Mouse (Mus musculus): ENCODE measurements around the gene Kif6. TPM values are rescaled to one million over a fixed set of nuclear protein-coding genes. Genes with fewer than 3 reads are reported as not detected.

Kif6 gene
- polyA plus RNA-seq, 1 experiment from 2014 or later = 3.3 TPM

GRCm38 (mm10) chr17:49800157-49800556 is 185.2 kb downstream of the Kif6 start:
- H3K27me3 ChIP-seq = no peaks in the 10 kb centered on the region
- no peak overlapping the region for H3K4me3 ChIP-seq
- H3K36me3 ChIP-seq = no peaks in the 10 kb centered on the region
- H3K4me1 ChIP-seq (replicated peaks) = no peaks in the 10 kb centered on the region
- no peak overlapping the region for H3K4me2 ChIP-seq
- ATAC-seq (ENCODE audit: low read depth) = no peak
- H3K9me3 ChIP-seq = 0 out of 2 replicates have a peak, but pooled peaks cover 4% of the 10 kb centered on the region
- no peak overlapping the region for H3K27ac ChIP-seq (replicated peaks)
- H3K9ac ChIP-seq = no peak overlapping the region
- WGBS = 70% methylated on average over 2 of the region's 2 CpGs

DNA sequence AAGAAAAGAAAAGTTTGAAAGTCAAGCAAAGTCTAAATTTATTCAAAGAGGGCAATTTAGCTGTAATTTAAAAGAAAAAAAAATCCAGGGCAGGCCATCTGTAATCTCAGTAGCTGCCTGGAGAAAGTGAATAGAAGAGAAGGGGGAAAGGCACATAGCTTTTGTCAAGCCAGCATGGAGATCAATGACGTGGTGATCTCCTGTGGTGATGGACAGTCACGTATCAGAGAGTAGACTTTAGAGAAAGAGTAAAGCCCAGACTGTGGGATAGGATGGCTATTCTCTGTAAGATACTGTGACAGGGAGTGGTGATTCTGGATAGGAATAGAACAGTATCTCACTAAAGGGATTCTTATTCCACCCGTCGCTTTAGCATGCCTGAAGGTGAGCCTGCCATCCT is 192.5 kb downstream of the Kif6 start:
- H3K9me3 ChIP-seq = 0 out of 2 replicates have a peak, but pooled peaks cover 4% of the 10 kb centered on the region
- 68% methylated on average over 4 of the region's 4 CpGs for WGBS
- no peak overlapping the region for H3K4me2 ChIP-seq
- H3K27me3 ChIP-seq = no peaks in the 10 kb centered on the region
- no peak overlapping the region for H3K4me3 ChIP-seq
- no peak overlapping the region for H3K9ac ChIP-seq
- H3K4me1 ChIP-seq (replicated peaks) = peaks cover 6% of the 10 kb centered on the region
- H3K27ac ChIP-seq (replicated peaks) = no peak overlapping the region
- no peak for ATAC-seq (ENCODE audit: low read depth)
- no peaks in the 10 kb centered on the region for H3K36me3 ChIP-seq

DNA sequence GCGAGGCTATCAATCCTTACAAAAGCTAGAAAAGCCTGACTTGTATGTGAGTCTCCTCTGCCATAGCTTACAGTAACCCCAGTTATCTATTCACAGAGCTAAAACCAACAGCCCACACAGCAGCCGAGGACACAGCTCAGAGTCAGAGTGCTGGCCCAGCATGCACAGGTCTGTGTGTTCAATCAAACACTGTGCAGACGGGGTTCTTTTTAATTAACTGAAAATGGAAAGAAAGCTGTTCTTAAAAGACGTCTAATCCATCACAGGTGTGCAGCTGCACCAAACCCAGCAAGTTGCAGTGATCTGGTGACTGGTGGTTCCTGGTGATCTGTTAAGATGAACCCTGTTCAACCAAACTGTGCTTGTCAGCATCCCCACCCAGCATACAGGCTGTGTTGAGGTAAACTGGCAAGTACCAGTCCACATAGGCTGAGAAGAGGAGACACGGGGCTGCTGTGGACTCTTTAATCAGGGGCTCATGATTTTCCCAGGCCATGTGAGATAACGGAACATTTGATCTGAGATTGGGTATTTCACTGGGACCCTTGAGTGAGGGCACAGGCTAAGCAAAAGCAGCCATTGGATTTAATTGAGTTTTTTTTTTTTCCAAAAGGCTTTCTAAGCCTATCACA is 193.9 kb downstream of the Kif6 start:
- Histone ChIP-seq H3K4me3 (no peak overlapping the region), H3K9me3 (no peaks in the 10 kb centered on the region), H3K4me2 (no peak overlapping the region), H3K36me3 (no peaks in the 10 kb centered on the region), H3K27me3 (no peaks in the 10 kb centered on the region), H3K9ac (no peak overlapping the region), H3K27ac (replicated peaks) (no peak overlapping the region; the same call in 1 of the 2 replicates), H3K4me1 (replicated peaks) (peaks cover 6% of the 10 kb centered on the region)
- ATAC-seq (ENCODE audit: low read depth) = no peak
- WGBS = 69% methylated on average over 6 of the region's 6 CpGs

DNA sequence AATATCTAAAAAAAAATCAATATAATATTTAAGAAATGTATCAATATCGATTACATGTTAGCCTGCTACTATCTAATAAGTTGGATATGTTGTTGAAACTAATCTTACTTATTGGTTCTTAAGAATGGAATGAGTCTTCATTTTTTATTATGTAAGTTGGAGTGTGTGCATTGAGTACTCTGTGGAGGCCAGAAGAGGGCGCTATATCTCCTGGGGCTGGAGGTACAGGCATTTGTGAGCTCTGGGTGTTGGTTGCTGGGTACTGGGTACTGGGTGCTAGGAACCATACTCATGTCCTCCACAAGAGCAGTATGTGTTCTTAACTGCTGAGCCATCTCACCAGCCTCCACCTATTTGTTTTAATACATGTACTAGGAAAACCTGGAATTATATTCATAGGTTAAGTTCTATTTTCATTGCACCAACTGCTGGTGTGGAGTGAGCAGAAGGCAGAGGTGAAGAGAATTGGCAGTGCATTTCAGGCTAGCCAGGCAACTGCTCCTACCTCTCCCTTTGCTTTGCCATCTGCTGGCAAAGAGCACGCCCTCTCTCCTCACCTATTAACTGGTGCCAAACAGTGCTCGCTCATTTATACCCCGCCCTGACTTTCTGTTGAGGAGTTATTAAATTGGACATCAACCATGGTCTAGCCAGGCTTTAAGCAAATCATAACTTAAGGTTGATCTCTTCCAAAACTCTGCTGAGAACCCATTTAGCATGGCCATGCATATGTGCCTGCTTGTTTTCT is 199.1 kb downstream of the Kif6 start:
- Histone ChIP-seq H3K4me2 (no peak overlapping the region), H3K27me3 (no peaks in the 10 kb centered on the region), H3K27ac (replicated peaks) (no peak overlapping the region), H3K9ac (no peak overlapping the region), H3K36me3 (no peaks in the 10 kb centered on the region), H3K4me3 (no peak overlapping the region), H3K4me1 (replicated peaks) (peaks cover 22% of the 10 kb centered on the region), H3K9me3 (no peaks in the 10 kb centered on the region)
- no peak for ATAC-seq (ENCODE audit: low read depth)
- whole genome bisulfite sequencing = 88% methylated on average over 5 of the region's 5 CpGs

GRCm38 (mm10) chr17:49816067-49816565 is 201.2 kb downstream of the Kif6 start:
- Histone ChIP-seq H3K9me3 (no peaks in the 10 kb centered on the region), H3K27me3 (no peaks in the 10 kb centered on the region), H3K27ac (replicated peaks) (peak overlapping the region; percentile 33; the same call in 1 of the 2 replicates), H3K9ac (no peak overlapping the region), H3K4me1 (replicated peaks) (peaks cover 22% of the 10 kb centered on the region), H3K36me3 (no peaks in the 10 kb centered on the region), H3K4me2 (no peak overlapping the region; the same call in 1 of the 2 replicates), H3K4me3 (no peak overlapping the region)
- WGBS = 12% methylated on average over 5 of the region's 5 CpGs
- peak; percentile 62 for ATAC-seq (ENCODE audit: low read depth)

- Histone ChIP-seq H3K4me3 (no peak overlapping the region), H3K9ac (no peak overlapping the region), H3K27ac (replicated peaks) (0 out of 2 replicates have a peak overlapping the region, but pooled peaks have one; percentile 33), H3K9me3 (no peaks in the 10 kb centered on the region), H3K27me3 (no peaks in the 10 kb centered on the region), H3K4me1 (replicated peaks) (peaks cover 22% of the 10 kb centered on the region), H3K4me2 (no peak overlapping the region), H3K36me3 (no peaks in the 10 kb centered on the region)
- WGBS = 27% methylated on average over 5 of the region's 5 CpGs
- peak; percentile 68; the same call in 1 of the 2 replicates for ATAC-seq (ENCODE audit: low read depth)
Measured at GRCm38 (mm10) chr17:49816703-49817102, 201.8 kb downstream of the Kif6 start.

- no peaks in the 10 kb centered on the region for H3K9me3 ChIP-seq
- H3K4me2 ChIP-seq = no peak overlapping the region
- no peak overlapping the region for H3K9ac ChIP-seq
- WGBS = 91% methylated on average over 4 of the region's 4 CpGs
- H3K36me3 ChIP-seq = no peaks in the 10 kb centered on the region
- no peak for ATAC-seq (ENCODE audit: low read depth)
- H3K4me3 ChIP-seq = no peak overlapping the region
- H3K4me1 ChIP-seq (replicated peaks) = peaks cover 22% of the 10 kb centered on the region
- no peak overlapping the region for H3K27ac ChIP-seq (replicated peaks)
- no peaks in the 10 kb centered on the region for H3K27me3 ChIP-seq
Measured at GRCm38 (mm10) chr17:49820203-49820602, 205.3 kb downstream of the Kif6 start.

GRCm38 (mm10) chr17:49824142-49824840 is 209.4 kb downstream of the Kif6 start:
- no peak overlapping the region for H3K4me3 ChIP-seq
- H3K36me3 ChIP-seq = no peaks in the 10 kb centered on the region
- H3K27me3 ChIP-seq = no peaks in the 10 kb centered on the region
- no peak for ATAC-seq (ENCODE audit: low read depth)
- no peak overlapping the region for H3K4me2 ChIP-seq
- H3K9ac ChIP-seq = no peak overlapping the region
- H3K27ac ChIP-seq (replicated peaks) = no peak overlapping the region
- WGBS = 78% methylated on average over 6 of the region's 6 CpGs
- H3K4me1 ChIP-seq (replicated peaks) = no peaks in the 10 kb centered on the region
- no peaks in the 10 kb centered on the region for H3K9me3 ChIP-seq

- no peak overlapping the region for H3K9ac ChIP-seq
- no peaks in the 10 kb centered on the region for H3K36me3 ChIP-seq
- WGBS = 90% methylated on average over 7 of the region's 7 CpGs
- H3K9me3 ChIP-seq = no peaks in the 10 kb centered on the region
- ATAC-seq (ENCODE audit: low read depth) = no peak
- no peaks in the 10 kb centered on the region for H3K4me1 ChIP-seq (replicated peaks)
- no peak overlapping the region for H3K4me3 ChIP-seq
- H3K27ac ChIP-seq (replicated peaks) = no peak overlapping the region
- no peaks in the 10 kb centered on the region for H3K27me3 ChIP-seq
- no peak overlapping the region for H3K4me2 ChIP-seq
Measured at GRCm38 (mm10) chr17:49824841-49825450, 210.0 kb downstream of the Kif6 start.

DNA sequence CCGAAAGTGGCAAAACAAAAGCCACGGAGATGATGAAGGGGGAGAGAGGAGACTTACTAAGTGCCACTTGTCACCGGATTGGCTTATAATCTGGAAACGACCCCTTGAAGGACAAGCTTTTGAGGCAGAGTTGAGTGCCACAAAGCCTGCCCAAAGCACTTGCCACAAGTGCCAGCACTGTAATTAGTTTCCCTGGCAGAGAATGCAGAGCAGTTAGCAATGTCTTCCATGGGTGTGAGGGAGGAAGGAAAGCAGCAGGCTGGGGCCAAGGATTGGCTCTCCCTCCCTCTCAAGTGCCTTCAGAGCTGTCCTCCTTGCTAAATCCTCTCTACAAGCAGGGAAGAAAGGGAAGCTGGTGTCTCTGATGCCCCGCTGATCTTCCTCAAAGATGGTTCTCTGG is 210.9 kb downstream of the Kif6 start:
- ATAC-seq (ENCODE audit: low read depth) = no peak
- Histone ChIP-seq H3K4me2 (no peak overlapping the region), H3K36me3 (no peaks in the 10 kb centered on the region), H3K9ac (no peak overlapping the region), H3K9me3 (no peaks in the 10 kb centered on the region), H3K27me3 (no peaks in the 10 kb centered on the region), H3K4me3 (no peak overlapping the region), H3K4me1 (replicated peaks) (no peaks in the 10 kb centered on the region), H3K27ac (replicated peaks) (no peak overlapping the region)
- 91% methylated on average over 5 of the region's 5 CpGs for WGBS

GRCm38 (mm10) chr17:49831745-49832144 is 216.8 kb downstream of the Kif6 start:
- WGBS = 71% methylated on average over 3 of the region's 3 CpGs

More at GRCm38 (mm10) chr17:49831745-49832144, 216.8 kb downstream of the Kif6 start:
- no peak for ATAC-seq (ENCODE audit: low read depth)
- H3K27me3 ChIP-seq = no peaks in the 10 kb centered on the region
- H3K9me3 ChIP-seq = no peaks in the 10 kb centered on the region
- no peak overlapping the region for H3K9ac ChIP-seq
- no peaks in the 10 kb centered on the region for H3K4me1 ChIP-seq (replicated peaks)
- no peaks in the 10 kb centered on the region for H3K36me3 ChIP-seq
- H3K27ac ChIP-seq (replicated peaks) = no peak overlapping the region
- H3K4me2 ChIP-seq = no peak overlapping the region
- no peak overlapping the region for H3K4me3 ChIP-seq
